28 mouse cellular contexts compared by ENCODE assay signal in genomic region chr17:34317275-34317674, GRCm38 (mm10). TPM values are rescaled to one million over a fixed set of nuclear protein-coding genes. Genes with fewer than 3 reads are reported as not detected.
"Had no signal": no experiment of that assay in that cellular context is flagged by ENCODE, and none has a peak within 500 bp of the region (broad histone marks: within the 10 kb centered on the region; RNA-seq: fewer than 3 reads in every experiment).

No protein-coding gene starts in this region.

- H3K36me3 ChIP-seq: lung, embryonic 15.5 days; midbrain, embryonic 10.5 days; midbrain, embryonic 12.5 days; neural tube, embryonic 13.5 days; neural tube, embryonic 15.5 days; stomach, embryonic 15.5 days had no signal

- ATAC-seq: liver, postnatal 0 days; lung, postnatal 0 days; midbrain, embryonic 16.5 days had no signal

- H3K27ac ChIP-seq: lung, embryonic 15.5 days; macrophage; midbrain, embryonic 10.5 days; midbrain, embryonic 12.5 days; neural tube, embryonic 13.5 days; neural tube, embryonic 15.5 days; stomach, embryonic 15.5 days; stomach, postnatal 0 days had no signal

- H3K4me3 ChIP-seq: lung, embryonic 15.5 days; midbrain, embryonic 10.5 days; midbrain, embryonic 12.5 days; myocyte; neural tube, embryonic 13.5 days; neural tube, embryonic 15.5 days; stomach, embryonic 15.5 days had no signal

- H3K4me1 ChIP-seq: lung, embryonic 15.5 days; midbrain, embryonic 10.5 days; midbrain, embryonic 12.5 days; neural tube, embryonic 13.5 days; neural tube, embryonic 15.5 days; stomach, embryonic 15.5 days had no signal

- DNase-seq: liver, postnatal 0 days; lung, adult 2 months; lung, postnatal 14 days; lung, postnatal 36 days; midbrain, embryonic 14.5 days; retina, postnatal 1 day; right cerebral cortex, adult 18-20 months; right cerebral cortex, postnatal 25 days; right cerebral cortex, postnatal 4 days; thymus, adult 2 months; thymus, postnatal 25 days; thymus, postnatal 4 days had no signal

- H3K9me3 ChIP-seq: lung, embryonic 15.5 days; midbrain, embryonic 10.5 days; midbrain, embryonic 12.5 days; neural tube, embryonic 13.5 days; neural tube, embryonic 15.5 days; stomach, embryonic 15.5 days had no signal

- H3K27me3 ChIP-seq: lung, embryonic 15.5 days; neural tube, embryonic 13.5 days; neural tube, embryonic 15.5 days; stomach, embryonic 15.5 days had no signal

- H3K4me2 ChIP-seq: lung, embryonic 15.5 days; midbrain, embryonic 12.5 days; neural tube, embryonic 13.5 days; neural tube, embryonic 15.5 days; stomach, embryonic 15.5 days had no signal

- H3K9ac ChIP-seq: liver, postnatal 0 days; lung, embryonic 15.5 days; midbrain, embryonic 12.5 days; neural tube, embryonic 13.5 days; neural tube, embryonic 15.5 days; stomach, embryonic 15.5 days had no signal

RNA-seq across cellular contexts. Expression of gene H2-Eb2, which starts 8.2 kb away (rescaled TPM):
- polyA plus RNA-seq: liver, postnatal 0 days; lung, postnatal 0 days; midbrain, embryonic 10.5 days; midbrain, embryonic 12.5 days; midbrain, embryonic 14.5 days; myocyte; neural tube, embryonic 11.5 days; stomach, embryonic 15.5 days; stomach, postnatal 0 days; testis, adult 2 months had no signal

RNA-seq across cellular contexts. Expression of gene H2-Eb1, which starts 11.6 kb away (rescaled TPM):
- polyA plus RNA-seq: myocyte had no signal

RNA-seq across cellular contexts. Expression of gene H2-Aa, which starts 29.7 kb away (rescaled TPM):
- polyA plus RNA-seq: midbrain, embryonic 10.5 days; midbrain, embryonic 16.5 days; myocyte; neural tube, embryonic 11.5 days had no signal

RNA-seq across cellular contexts. Expression of gene Btnl2, which starts 37.3 kb away (rescaled TPM):
- total RNA-seq: megakaryocyte-erythroid progenitor cell, adult 5-6 weeks had no signal
- polyA plus RNA-seq: liver, postnatal 0 days; lung, postnatal 0 days; midbrain, embryonic 14.5 days; myocyte; neural tube, embryonic 11.5 days; neural tube, embryonic 13.5 days; neural tube, embryonic 15.5 days had no signal

RNA-seq across cellular contexts. Expression of gene Btnl1, which starts 59.7 kb away (rescaled TPM):
- total RNA-seq: megakaryocyte, adult 5-6 weeks; megakaryocyte-erythroid progenitor cell, adult 5-6 weeks had no signal
- polyA plus RNA-seq: liver, postnatal 0 days; lung, embryonic 15.5 days; lung, postnatal 0 days; macrophage; midbrain, embryonic 10.5 days; midbrain, embryonic 12.5 days; midbrain, embryonic 14.5 days; midbrain, embryonic 16.5 days; myocyte; neural tube, embryonic 11.5 days; neural tube, embryonic 13.5 days; neural tube, embryonic 15.5 days; urinary bladder, adult 2 months had no signal
